Mouse (Mus musculus) kidney, adult 2 months (tissue): ENCODE measurements around the gene Gmnn. TPM values are rescaled to one million over a fixed set of nuclear protein-coding genes. Genes with fewer than 3 reads are reported as not detected.

ENCODE experiments used
- DNase-seq: peaks from one replicate; pipeline ENCODE4 v3.0.0; 2021
- H3K27ac ChIP-seq: fragments of 200-500 bp; 2 replicates; pipeline ENCODE4 v1.5.1; 2012; ENCODE audit warnings: low read depth, low read length, control low read depth, inconsistent platforms; ENCODE audit not compliant: insufficient read depth
- H3K27me3 ChIP-seq: fragments of 200-500 bp; replicated peaks from 2 replicates; pipeline ENCODE4 v1.6.1; 2012; ENCODE audit warnings: mild to moderate bottlenecking, moderate library complexity, low read length, inconsistent platforms; ENCODE audit not compliant: control insufficient read depth, insufficient read depth
- H3K36me3 ChIP-seq: fragments of 200-500 bp; 2 replicates; pipeline ENCODE4 v1.6.1; 2012; ENCODE audit warnings: mild to moderate bottlenecking, moderate library complexity, low read length, inconsistent platforms; ENCODE audit not compliant: control insufficient read depth, insufficient read depth
- H3K4me1 ChIP-seq: fragments of 200-500 bp; 2 replicates; pipeline ENCODE4 v1.6.1; 2011; ENCODE audit warnings: low read length; ENCODE audit not compliant: control insufficient read depth, insufficient read depth
- H3K4me3 ChIP-seq: fragments of 200-500 bp; 2 replicates; pipeline ENCODE4 v1.5.1; 2011; ENCODE audit warnings: mild to moderate bottlenecking, low read depth, low read length, control low read depth; ENCODE audit not compliant: insufficient read depth
- CTCF ChIP-seq: fragments of 200-500 bp; conservative IDR thresholded peaks from 2 replicates; pipeline ENCODE4 v1.5.1; 2011; ENCODE audit warnings: low read depth, mild to moderate bottlenecking, control low read depth, low read length, moderate library complexity, mixed read lengths; ENCODE audit not compliant: insufficient read depth, insufficient read length
- POLR2A ChIP-seq: fragments of 200-500 bp; IDR thresholded peaks from one replicate; pipeline ENCODE4 v1.6.1; 2011; ENCODE audit warnings: low read depth, low read length, control low read depth
- WGBS: fragments of 180-500 bp; shearing (Covaris S2); methylation state at CpG from one replicate; pipeline ENCODE4 v1.1.7; 2018; 5-methylcytosine and 5-hydroxymethylcytosine counted together
- polyA plus RNA-seq: library from polyadenylated mRNA; depleted of rRNA; stranded (reverse); fragments of >200 nt; gene quantifications from 2 replicates; pipeline ENCODE4 v1.2.3, GENCODE M21; 2012

Gmnn gene
- polyA plus RNA-seq, 1 experiment, result 7.1 TPM

GRCm38 (mm10) chr13:24760351-24760870 lies 1.3 kb downstream of the Gmnn start:
- Histone ChIP-seq H3K27ac (no peak overlapping the region), H3K4me3 (no peak overlapping the region), H3K27me3 (no peaks in the 10 kb centered on the region), H3K36me3 (no peaks in the 10 kb centered on the region), H3K4me1 (peaks cover 2% of the 10 kb centered on the region; the same call in 1 of the 2 replicates)
- 54% methylated on average over 5 of the region's 5 CpGs for WGBS
- DNase-seq, result peak; percentile 37
- TF ChIP-seq CTCF, result no peak
- no peak for TF ChIP-seq POLR2A

- H3K36me3 ChIP-seq, result no peaks in the 10 kb centered on the region
Measured at GRCm38 (mm10) chr13:24759451-24759850, 2.3 kb downstream of the Gmnn start.

GRCm38 (mm10) chr13:24757820-24758564 lies 3.7 kb downstream of the Gmnn start:
- Histone ChIP-seq H3K27me3 (no peaks in the 10 kb centered on the region), H3K36me3 (no peaks in the 10 kb centered on the region), H3K4me1 (peaks cover 2% of the 10 kb centered on the region; the same call in 1 of the 2 replicates), H3K4me3 (no peak overlapping the region), H3K27ac (no peak overlapping the region)
- TF ChIP-seq POLR2A (no peak), CTCF (no peak)
- WGBS, result 87% methylated on average over 12 of the region's 12 CpGs
- no peak for DNase-seq

More at GRCm38 (mm10) chr13:24759451-24759850, 2.3 kb downstream of the Gmnn start:
- no peaks in the 10 kb centered on the region for H3K27me3 ChIP-seq
- no peak overlapping the region for H3K4me3 ChIP-seq
- 84% methylated on average over 10 of the region's 10 CpGs for WGBS
- TF ChIP-seq CTCF (no peak), POLR2A (no peak)
- H3K27ac ChIP-seq, result no peak overlapping the region
- DNase-seq, result no peak
- peaks cover 2% of the 10 kb centered on the region; the same call in 1 of the 2 replicates for H3K4me1 ChIP-seq

GRCm38 (mm10) chr13:24756756-24757155 lies 5.0 kb downstream of the Gmnn start:
- Histone ChIP-seq H3K4me3 (no peak overlapping the region), H3K4me1 (peaks cover 2% of the 10 kb centered on the region; the same call in 1 of the 2 replicates), H3K27me3 (no peaks in the 10 kb centered on the region), H3K27ac (no peak overlapping the region), H3K36me3 (no peaks in the 10 kb centered on the region)
- 97% methylated on average over 3 of the region's 3 CpGs for WGBS
- TF ChIP-seq POLR2A (no peak), CTCF (no peak)
- DNase-seq, result no peak

- WGBS, result 92% methylated on average over 8 of the region's 8 CpGs
- no peaks in the 10 kb centered on the region for H3K27me3 ChIP-seq
- no peaks in the 10 kb centered on the region for H3K4me1 ChIP-seq
- no peak for DNase-seq
- H3K4me3 ChIP-seq, result no peak overlapping the region
- H3K27ac ChIP-seq, result no peak overlapping the region
- no peaks in the 10 kb centered on the region for H3K36me3 ChIP-seq
- no peak for TF ChIP-seq CTCF
- TF ChIP-seq POLR2A, result no peak
Measured at GRCm38 (mm10) chr13:24751396-24751795, 10.3 kb downstream of the Gmnn start.

GRCm38 (mm10) chr13:24750807-24751206 lies 10.9 kb downstream of the Gmnn start:
- Histone ChIP-seq H3K4me3 (no peak overlapping the region), H3K36me3 (no peaks in the 10 kb centered on the region), H3K27me3 (no peaks in the 10 kb centered on the region), H3K4me1 (no peaks in the 10 kb centered on the region), H3K27ac (no peak overlapping the region)
- TF ChIP-seq CTCF, result no peak
- no peak for TF ChIP-seq POLR2A
- no peak for DNase-seq
- 93% methylated on average over 8 of the region's 8 CpGs for WGBS

GRCm38 (mm10) chr13:24747823-24748222 lies 13.9 kb downstream of the Gmnn start:
- no peak for DNase-seq

More at GRCm38 (mm10) chr13:24747823-24748222, 13.9 kb downstream of the Gmnn start:
- 88% methylated on average over 3 of the region's 3 CpGs for WGBS
- Histone ChIP-seq H3K4me1 (no peaks in the 10 kb centered on the region), H3K36me3 (no peaks in the 10 kb centered on the region), H3K27ac (no peak overlapping the region), H3K4me3 (no peak overlapping the region), H3K27me3 (no peaks in the 10 kb centered on the region)
- no peak for TF ChIP-seq POLR2A
- no peak for TF ChIP-seq CTCF
